Mouse (Mus musculus) lung, adult 18-20 months (tissue): Measurements from ENCODE around the gene Mfn1.

ENCODE experiments used
- DNase-seq, 2 experiments: peaks; one replicate each; pipeline ENCODE4 v3.0.0; 2022; ENCODE audit warnings: mixed read lengths in 2 of 2

The Mfn1 gene

DNA sequence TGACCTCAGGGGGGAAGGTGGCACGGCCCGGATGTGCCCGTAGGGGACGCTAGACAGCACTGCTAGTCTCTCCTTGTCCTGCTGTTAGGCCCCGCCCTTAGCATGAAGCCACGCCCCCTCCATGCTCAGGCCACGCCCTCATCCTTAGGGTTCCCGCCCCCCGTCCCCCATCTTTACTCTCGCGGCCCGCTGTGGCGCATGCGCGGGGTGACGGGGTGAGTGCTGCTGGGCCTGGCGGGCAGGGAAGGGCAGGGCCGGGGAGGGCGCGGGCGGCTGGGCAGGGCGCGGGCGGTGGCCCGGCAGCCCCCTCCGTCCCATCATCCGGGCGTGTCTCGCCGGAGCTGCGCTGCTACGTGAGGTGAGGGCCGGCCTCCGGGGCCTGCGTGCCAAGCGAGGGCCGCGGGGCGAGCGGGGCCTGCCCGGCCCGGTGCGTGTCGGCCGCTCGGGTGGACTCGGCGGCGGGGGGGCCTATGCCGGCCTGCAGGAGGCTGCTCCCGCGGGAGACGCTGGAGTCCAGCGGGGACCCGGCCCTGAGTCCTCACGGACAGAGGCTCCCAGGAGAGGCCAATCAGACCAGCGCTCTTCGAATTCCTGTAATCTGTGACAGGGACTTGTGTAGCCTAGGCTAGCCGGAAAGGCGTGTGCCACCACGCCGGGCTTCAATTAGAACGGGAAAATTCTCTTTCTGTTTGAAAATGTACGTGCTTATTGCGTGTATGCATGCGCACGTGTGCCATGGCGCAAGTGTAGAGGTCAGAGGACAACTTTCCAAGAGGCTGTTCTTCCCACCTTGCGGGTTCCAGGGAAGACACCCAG lies 18.7 kb upstream of the Mfn1 start:
- DNase-seq, result peak; percentile 95 to 96

- DNase-seq, result peak; percentile 24
Measured at GRCm38 (mm10) chr3:32511191-32511550, 18.1 kb upstream of the Mfn1 start.

GRCm38 (mm10) chr3:32512686-32513284 lies 16.5 kb upstream of the Mfn1 start:
- DNase-seq, result no peak

GRCm38 (mm10) chr3:32513528-32513927 lies 15.7 kb upstream of the Mfn1 start:
- no peak for DNase-seq

- no peak for DNase-seq
Measured at GRCm38 (mm10) chr3:32527181-32527580, 2.1 kb upstream of the Mfn1 start.

GRCm38 (mm10) chr3:32530041-32530440 lies 776 bp downstream of the Mfn1 start:
- DNase-seq, result no peak

- DNase-seq, result no peak
Measured at GRCm38 (mm10) chr3:32535692-32536091, 6.4 kb downstream of the Mfn1 start.

GRCm38 (mm10) chr3:32537556-32537955 lies 8.3 kb downstream of the Mfn1 start:
- DNase-seq, result peak; percentile 51 to 74

DNA sequence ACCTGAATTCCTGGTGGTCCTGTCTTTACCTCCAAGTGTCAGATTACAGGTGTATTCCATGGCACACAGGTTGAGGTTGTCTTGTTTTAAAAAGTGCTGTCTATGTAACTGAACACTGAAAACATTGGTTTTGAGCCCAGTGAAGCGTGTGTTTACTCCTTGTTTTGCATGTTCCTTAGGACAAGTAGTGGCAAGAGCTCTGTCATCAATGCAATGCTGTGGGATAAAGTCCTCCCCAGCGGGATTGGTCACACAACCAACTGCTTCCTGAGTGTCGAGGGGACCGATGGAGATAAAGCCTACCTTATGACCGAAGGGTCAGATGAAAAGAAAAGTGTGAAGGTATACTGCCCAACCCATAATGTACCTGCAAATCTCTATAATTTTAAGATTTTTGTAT lies 8.8 kb downstream of the Mfn1 start:
- DNase-seq, result no peak

DNA sequence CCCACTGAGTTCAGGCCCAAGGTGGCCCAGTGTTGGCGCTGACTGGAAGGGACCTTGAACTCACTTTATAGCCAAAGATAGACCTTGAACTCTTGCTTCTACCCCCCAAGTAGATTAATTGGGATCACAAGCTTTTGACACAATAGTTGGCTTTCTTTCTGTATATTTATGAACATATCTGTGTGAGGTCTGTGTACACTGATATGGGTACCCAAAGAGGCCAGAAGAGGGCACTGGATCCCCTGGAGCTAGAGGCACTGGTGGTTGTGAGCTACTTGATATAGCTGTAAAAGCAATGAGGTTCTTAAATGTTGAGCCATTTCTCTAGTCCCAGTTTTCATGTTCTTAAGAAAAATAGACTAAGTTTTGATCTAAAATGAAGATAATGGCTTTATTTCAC lies 23.8 kb downstream of the Mfn1 start:
- DNase-seq, result no peak

- no peak for DNase-seq
Measured at GRCm38 (mm10) chr3:32563401-32563800, 34.1 kb downstream of the Mfn1 start.

- no peak for DNase-seq
Measured at GRCm38 (mm10) chr3:32573086-32573485, 43.8 kb downstream of the Mfn1 start.

DNA sequence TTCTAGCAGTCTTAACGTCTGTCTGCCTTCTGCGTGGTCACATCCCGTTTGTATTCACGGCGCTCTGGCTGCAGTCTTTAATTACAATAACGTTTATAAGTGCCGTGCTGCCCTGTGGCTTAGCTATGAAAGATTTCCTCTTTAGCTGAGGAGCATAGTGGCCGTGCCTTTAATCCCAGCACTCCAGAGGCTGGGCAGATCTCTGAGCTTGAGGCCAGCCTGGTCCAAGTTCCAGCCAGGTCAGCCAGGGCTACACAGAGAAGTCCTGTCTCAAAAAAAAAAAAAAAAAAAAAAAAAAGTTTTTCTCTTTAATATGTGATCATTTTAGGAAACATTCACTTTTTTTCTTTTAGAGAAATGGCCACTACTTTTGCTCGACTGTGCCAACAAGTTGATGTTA lies 44.6 kb downstream of the Mfn1 start:
- no peak for DNase-seq

DNA sequence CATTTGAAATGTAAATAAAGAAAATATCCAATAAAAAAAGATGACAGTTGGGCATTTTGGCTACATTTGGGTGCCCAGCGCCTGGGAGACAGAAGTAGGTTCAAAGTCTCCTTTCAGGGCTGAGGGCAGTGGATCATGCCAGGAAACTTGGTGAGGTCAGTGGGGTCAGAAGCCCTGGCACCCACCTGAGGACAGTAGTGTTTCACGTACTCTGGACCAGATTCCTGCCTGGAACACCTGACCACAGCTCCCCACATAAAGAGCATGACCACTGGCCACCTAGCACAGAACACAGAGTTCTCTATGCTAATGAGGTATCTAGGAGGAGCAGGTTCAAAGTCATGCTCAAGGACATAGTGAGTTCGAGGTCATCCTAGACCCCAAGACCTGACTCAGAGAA lies 45.9 kb downstream of the Mfn1 start:
- DNase-seq, result no peak

GRCm38 (mm10) chr3:32578772-32579171 lies 49.5 kb downstream of the Mfn1 start:
- DNase-seq, result no peak

DNA sequence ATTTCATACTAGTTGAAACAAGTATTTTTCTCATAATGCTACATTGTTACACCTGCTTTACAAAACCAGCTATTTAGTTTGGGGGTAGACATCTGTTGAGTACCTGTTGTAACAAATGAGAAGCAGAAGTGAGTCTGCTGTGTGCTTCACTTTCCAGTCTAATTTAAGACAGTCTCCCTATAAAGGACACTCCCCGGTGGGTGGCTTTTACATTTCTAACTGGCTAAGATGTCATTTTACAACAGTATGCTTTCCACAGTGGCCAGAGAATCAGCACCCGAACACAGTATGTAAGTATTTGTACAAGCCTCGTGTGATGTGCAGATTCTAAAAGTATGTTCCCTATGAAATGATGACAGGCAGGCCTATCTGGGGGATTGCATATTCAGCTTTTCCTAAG lies 51.5 kb downstream of the Mfn1 start:
- DNase-seq, result no peak

- no peak for DNase-seq
Measured at GRCm38 (mm10) chr3:32581911-32582310, 52.6 kb downstream of the Mfn1 start.

- no peak for DNase-seq
Measured at GRCm38 (mm10) chr3:32583489-32583888, 54.2 kb downstream of the Mfn1 start.

DNA sequence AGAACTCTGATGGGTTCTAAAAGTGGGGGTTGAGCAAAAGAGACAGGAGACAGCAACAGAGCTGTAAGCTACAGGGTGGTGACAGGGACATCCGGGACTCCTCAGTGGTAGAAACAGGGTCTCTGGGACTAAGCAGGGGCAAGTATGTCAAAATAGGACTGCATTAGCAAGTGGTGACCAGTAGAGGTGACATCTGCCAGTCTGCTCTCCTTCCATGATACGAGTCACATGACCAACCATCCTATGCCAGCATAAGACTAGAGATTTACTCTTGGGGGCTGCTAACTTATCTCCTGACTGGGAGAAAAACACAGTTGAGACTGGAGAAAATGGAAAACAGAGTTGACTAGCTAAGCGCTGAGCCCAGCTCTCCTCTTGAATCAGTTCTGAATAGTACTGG lies 57.0 kb downstream of the Mfn1 start:
- DNase-seq, result no peak

GRCm38 (mm10) chr3:32595080-32595479 lies 65.8 kb downstream of the Mfn1 start:
- DNase-seq, result no peak

- DNase-seq, result no peak
Measured at GRCm38 (mm10) chr3:32599328-32599727, 70.1 kb downstream of the Mfn1 start.

DNA sequence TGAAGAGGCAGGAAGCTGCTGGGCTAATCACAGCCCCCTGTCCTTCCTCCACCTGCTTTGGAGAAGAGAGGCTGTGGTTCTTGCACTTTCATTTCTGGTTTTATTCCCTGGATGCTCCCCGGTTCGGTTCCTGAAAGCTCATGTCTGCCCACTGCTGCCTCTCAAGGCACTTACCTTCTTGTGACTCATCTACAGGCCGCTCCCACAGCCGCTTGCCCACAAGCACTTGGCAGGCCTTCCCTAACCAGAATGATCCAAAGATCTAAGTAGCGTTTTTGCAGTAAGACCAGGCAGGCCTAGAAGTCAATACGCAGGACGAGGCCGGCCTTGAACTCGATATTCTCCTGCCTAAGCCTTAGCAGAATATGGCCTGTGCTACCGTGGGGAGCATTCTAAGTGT lies 71.8 kb downstream of the Mfn1 start:
- no peak for DNase-seq

DNA sequence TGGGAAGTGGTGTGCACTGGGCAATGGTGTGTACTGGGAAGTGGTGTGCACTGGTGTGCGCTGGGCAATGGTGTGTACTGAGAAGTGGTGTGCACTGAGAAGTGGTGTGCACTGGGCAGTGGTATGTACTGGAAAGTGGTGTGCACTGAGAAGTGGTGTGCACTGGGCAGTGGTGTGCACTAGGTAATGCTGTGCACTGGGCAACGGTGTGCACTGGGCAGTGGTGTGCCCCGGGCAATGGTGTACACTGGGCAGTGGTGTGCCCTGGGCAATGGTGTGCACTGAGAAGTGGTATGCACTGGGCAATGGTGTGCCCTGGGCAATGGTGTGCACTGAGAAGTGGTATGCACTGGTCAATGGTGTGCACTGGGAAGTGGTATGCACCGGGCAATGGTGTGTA lies 80.0 kb downstream of the Mfn1 start:
- DNase-seq, result no peak

DNA sequence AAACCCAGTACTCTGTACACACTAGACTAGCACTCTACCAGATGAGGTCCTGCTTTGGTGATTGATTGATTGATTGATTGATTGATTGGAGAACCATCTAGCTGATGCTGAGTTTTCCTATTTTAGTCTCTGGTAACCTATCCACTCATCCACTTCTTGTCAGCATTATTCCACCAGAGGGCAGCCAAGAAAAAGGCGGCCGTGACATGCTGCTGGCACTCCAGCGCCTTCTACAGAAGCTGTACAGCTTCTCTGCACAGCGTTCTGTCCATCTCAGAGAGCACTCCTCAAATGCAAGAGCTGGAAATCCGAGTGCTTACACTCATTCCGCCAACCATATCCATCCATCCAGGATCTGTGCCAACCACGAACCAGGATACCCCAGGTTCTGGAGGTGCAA lies 81.3 kb downstream of the Mfn1 start:
- peak; percentile 30 to 54 for DNase-seq
